Mouse (Mus musculus) kidney, adult 11 months (tissue): Measurements from ENCODE around the gene Rpl34.

Experiments used
- DNase-seq: peaks from one replicate; pipeline ENCODE4 v3.0.0; 2022

The Rpl34 gene

GRCm38 (mm10) chr3:130710103-130710502, 20.1 kb downstream of the Rpl34 start:
- no peak for DNase-seq

DNA sequence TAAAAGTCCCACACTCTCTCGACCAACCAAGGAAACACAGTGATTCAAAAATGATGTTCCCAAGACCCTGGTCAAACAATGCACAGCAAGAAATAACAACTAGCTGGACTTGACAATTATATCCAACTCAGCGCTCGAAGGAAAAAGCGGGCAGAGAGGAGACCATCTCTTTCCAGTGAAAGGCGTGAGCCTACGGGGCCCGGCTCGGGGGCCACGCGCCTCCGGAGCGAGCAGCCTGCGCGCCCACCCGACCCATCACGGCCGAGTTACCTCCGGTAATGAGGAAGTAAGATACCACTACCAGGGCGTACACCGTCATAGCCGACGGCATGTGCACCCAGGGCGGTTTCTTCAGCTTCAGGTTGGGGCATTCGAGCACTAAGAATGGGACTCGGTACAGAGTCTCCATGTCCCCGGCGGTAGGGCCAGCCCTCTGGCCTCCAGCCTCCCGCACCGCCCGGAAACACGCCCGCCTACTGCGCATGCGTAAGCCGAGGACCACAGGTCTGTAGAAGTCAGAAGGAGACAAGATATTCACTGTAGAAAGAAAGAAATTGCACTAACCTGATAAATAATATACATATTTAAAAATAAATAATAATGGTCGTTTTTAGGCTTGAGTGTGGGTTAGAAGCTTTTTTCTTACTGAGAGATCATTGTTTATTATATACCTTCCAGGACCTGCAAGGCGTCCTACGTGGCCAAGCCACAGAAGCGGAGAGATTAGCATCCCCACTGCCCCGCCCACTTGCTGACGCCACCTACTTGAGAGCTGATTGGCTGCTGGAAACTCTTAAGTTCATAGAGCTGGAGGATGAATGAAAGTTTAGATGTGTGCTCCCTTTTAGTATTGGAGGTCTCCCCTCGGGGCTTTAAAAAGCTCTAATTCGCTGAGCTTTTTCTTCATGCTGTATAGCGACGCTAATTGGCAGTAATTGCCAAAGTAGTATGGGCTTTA, 21.0 kb downstream of the Rpl34 start, which contains the start of gene Ostc:
TSS of gene Ostc (minus strand) at position 478 of the 958 bp plus-strand sequence.
- peak; percentile 97 for DNase-seq

- DNase-seq: no peak
Measured at GRCm38 (mm10) chr3:130708529-130708928, 21.7 kb downstream of the Rpl34 start.

GRCm38 (mm10) chr3:130702289-130702688, 27.9 kb downstream of the Rpl34 start:
- no peak for DNase-seq

- DNase-seq: no peak
Measured at GRCm38 (mm10) chr3:130697622-130698021, 32.6 kb downstream of the Rpl34 start.

GRCm38 (mm10) chr3:130694705-130695104, 35.5 kb downstream of the Rpl34 start:
- DNase-seq: no peak

- no peak for DNase-seq
Measured at GRCm38 (mm10) chr3:130694041-130694593, 36.1 kb downstream of the Rpl34 start.

GRCm38 (mm10) chr3:130691596-130692170, 38.5 kb downstream of the Rpl34 start:
- no peak for DNase-seq

DNA sequence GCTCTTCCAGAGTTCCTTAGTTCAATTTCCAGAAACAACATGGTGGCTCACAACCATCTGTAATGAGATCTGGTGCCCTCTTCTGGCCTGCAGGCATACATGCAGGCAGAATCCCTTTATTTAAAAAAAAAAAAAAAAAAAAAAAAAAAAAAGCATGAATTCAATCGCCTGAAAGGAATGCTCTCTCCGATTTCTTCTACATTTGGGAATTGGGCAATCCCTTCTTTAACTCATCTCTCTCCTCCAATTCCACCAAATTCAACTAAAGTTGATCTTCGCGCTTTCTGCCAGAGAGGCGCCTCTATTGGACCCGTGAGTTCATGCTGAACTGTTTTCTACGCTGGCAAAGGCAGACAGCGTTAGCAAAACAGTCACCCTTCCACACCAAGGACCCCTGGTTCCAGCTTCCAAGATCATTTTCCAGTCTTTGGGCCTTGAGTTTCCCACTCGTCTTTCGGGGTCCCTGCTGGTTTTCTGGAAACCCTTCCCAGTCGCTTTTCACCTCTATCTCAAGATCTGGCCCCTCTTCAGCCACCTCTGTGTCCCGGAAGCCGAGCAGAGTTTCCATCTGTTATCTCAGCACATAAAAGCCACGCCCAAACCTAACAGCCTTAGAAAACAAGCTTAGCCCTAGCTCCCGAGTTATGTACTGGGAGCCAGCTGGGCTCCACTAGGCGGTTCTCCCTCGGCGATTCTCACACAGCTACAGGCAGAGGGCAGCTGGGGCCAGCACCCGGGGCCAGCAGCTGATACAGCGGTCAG, 39.2 kb downstream of the Rpl34 start:
- peak; percentile 42 for DNase-seq

GRCm38 (mm10) chr3:130689630-130690029, 40.6 kb downstream of the Rpl34 start:
- peak; percentile 74 for DNase-seq

- DNase-seq: no peak
Measured at GRCm38 (mm10) chr3:130687051-130687450, 43.1 kb downstream of the Rpl34 start.

GRCm38 (mm10) chr3:130685014-130685366, 45.2 kb downstream of the Rpl34 start:
- no peak for DNase-seq

DNA sequence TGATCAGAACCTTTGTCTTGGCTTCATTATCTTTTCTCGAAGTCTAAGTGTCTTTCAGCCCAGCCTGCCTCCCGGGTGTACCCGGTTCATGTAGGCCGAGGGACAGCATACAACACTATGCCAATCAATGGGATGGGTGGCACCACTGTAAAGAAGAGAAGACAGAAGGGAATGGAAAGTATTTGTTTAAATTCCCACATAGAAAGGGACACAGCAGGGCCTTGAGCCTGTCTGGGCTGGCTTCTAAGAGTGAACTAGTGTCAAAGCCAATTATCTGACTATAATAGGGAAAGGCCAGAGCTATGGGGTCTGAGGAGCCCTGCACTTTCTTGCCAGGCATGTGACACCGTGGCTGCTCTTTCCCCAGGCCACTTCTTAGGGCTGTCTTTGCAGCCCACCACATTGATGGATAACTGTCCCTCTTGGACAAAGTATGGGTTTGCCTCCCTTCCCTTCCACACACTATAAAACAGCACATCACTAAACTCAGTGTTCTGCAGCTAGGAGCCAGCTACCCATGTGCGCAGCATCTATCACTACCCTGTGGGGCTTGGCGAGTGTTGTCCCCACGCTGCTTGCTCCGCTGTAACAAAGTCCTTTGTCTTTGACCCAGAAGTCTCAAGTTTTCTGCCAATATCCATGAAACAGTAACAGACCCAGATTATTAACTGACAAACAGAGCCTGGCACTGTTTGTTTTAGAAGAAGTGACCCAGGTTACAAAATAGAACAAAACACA, 45.8 kb downstream of the Rpl34 start:
- peak; percentile 53 for DNase-seq

GRCm38 (mm10) chr3:130683836-130684235, 46.4 kb downstream of the Rpl34 start:
- peak; percentile 33 for DNase-seq

DNA sequence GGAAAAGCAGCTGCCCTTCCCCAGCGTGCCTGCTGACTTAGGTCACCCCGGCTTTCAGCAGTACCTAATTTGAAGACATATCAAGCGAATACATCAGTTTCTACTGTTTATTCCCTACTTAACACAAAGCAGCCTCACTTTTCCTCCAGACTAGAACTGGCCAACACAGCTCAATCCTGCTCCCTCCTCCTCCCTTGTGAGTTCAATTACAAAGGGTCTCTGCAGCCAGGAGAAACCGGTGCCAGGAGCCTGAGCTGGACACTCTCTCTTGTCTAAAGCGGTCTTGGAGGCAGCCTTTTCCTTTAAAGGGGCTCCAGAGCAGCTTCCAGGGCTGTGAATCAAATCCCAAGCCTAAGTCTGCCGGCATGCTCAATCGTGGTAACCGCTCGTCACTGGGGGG, 48.0 kb downstream of the Rpl34 start:
- no peak for DNase-seq

- DNase-seq: no peak
Measured at GRCm38 (mm10) chr3:130681226-130681625, 49.0 kb downstream of the Rpl34 start.

DNA sequence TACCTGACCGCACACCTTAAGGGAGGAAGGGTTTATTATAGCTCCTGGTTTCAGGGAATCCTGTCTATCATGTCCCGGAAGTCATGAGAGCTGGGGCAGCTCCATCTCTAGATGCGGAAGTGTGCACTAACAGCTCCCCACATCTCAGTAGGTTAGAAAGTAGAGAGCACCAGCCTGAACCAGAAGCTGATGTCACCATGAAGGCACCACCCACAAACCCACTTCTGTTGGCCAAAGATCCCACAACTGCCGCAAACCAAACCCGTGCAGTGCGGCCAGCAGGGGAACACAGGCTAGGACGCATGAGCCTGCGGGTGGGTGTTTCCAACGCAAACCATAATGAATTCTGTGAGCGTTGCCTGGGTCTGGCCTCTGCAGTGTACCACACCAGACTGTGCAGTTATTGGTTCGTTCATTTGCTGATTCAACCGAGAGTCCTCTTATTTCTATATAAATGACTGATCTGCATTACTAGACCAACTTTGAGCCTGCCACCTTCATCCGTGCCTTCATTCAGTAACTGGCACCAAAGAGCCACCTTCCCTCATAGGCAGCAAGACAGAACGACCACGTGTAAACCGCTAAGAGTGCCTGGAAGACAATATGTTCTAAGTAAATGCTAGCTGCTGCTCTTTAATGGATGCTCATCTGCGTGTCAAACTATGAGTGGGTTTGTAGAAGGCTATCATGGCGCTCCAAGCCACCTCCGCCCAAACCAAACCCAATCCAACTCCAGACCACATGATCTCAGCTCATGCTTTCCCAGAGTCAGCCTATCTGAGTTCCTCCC, 52.3 kb downstream of the Rpl34 start:
- DNase-seq: no peak
